Mouse (Mus musculus) heart, postnatal 0 days (tissue): ENCODE measurements around the gene Gm13279.
"Not testable (repeated sequence)": the region's sequence is repeated elsewhere in the genome, so short reads cannot be mapped to it uniquely, and the experiment has no call there.

Experiments
- CTCF ChIP-seq: IDR thresholded peaks from 2 replicates; pipeline ENCODE4 v1.5.1; 2016; ENCODE audit warnings: antibody characterized with exemption, control low read depth, low read depth
- EP300 ChIP-seq: IDR thresholded peaks from 2 replicates; pipeline ENCODE4 v1.6.1; 2016; ENCODE audit warnings: antibody characterized with exemption, low read depth

DNA sequence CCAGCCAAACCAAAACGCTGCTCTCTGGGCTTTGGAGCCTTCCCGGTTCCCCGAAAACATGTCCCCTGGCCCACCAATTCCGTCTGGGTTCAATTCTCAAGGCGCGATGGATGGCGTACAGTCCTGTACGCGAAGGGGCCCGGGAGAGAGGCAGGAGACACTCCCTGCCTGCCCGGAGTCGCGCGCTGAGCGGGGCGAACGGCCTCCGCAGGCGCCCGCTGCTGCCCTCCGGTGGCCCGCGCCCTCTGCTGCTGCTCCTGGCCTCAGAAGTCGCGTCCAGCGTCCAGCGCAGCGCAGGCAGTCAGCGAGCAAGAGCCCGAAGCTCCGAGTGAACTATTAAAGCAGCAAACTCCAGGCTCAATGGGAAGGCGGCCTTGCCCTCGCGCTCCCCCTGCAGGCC is 8.6 kb downstream of the Gm13279 start:
- TF ChIP-seq CTCF: peak; percentile 32
- not testable (repeated sequence) for TF ChIP-seq EP300
